Mouse (Mus musculus): Measurements from ENCODE around the gene Diras2.

Gene Diras2

GRCm38 (mm10) chr13:52465141-52465540, 65.9 kb downstream of the Diras2 start:
- DNase-seq (ENCODE audit: low read depth, low spot score), result no peak

- no peak for DNase-seq (ENCODE audit: low read depth, low spot score)
Measured at GRCm38 (mm10) chr13:52459982-52460381, 71.1 kb downstream of the Diras2 start.

GRCm38 (mm10) chr13:52457889-52458324, 73.2 kb downstream of the Diras2 start:
- no peak for DNase-seq (ENCODE audit: low read depth, low spot score)

- DNase-seq (ENCODE audit: low read depth, low spot score), result no peak
Measured at GRCm38 (mm10) chr13:52457177-52457888, 73.7 kb downstream of the Diras2 start.

GRCm38 (mm10) chr13:52455329-52455728, 75.8 kb downstream of the Diras2 start:
- DNase-seq (ENCODE audit: low read depth, low spot score), result no peak

- no peak for DNase-seq (ENCODE audit: low read depth, low spot score)
Measured at GRCm38 (mm10) chr13:52454708-52455250, 76.3 kb downstream of the Diras2 start.

Measured in embryo, embryonic 11.5 days (tissue).